Mouse (Mus musculus) ovary, postnatal 14 days (tissue): ENCODE data around the gene Col6a1.
"Not testable (repeated sequence)": the region's sequence is repeated elsewhere in the genome, so short reads cannot be mapped to it uniquely, and the experiment has no call there.

Experiments
- DNase-seq: peaks from one replicate; pipeline ENCODE4 v3.0.0; 2022; ENCODE audit warnings: low spot score

The Col6a1 gene

GRCm38 (mm10) chr10:76725682-76726285 lies at the start of gene Col6a1:
TSS of gene Col6a1 (minus strand) at chr10:76726168.
- DNase-seq: no peak

- no peak for DNase-seq
Observed at GRCm38 (mm10) chr10:76771624-76772023, 45.7 kb upstream of the Col6a1 start.

- no peak for DNase-seq
Observed at GRCm38 (mm10) chr10:76771086-76771485, 45.1 kb upstream of the Col6a1 start.

- DNase-seq: no peak
Observed at GRCm38 (mm10) chr10:76769581-76769980, 43.6 kb upstream of the Col6a1 start.

- no peak for DNase-seq
Observed at GRCm38 (mm10) chr10:76766196-76766595, 40.2 kb upstream of the Col6a1 start.

GRCm38 (mm10) chr10:76764927-76765326 lies 39.0 kb upstream of the Col6a1 start:
- no peak for DNase-seq

- DNase-seq: no peak
Observed at GRCm38 (mm10) chr10:76763016-76763415, 37.0 kb upstream of the Col6a1 start.

GRCm38 (mm10) chr10:76762411-76762810 lies 36.4 kb upstream of the Col6a1 start:
- DNase-seq: no peak

- no peak for DNase-seq
Observed at GRCm38 (mm10) chr10:76759878-76760277, 33.9 kb upstream of the Col6a1 start.

- no peak for DNase-seq
Observed at GRCm38 (mm10) chr10:76753640-76754039, 27.7 kb upstream of the Col6a1 start.

GRCm38 (mm10) chr10:76744267-76744666 lies 18.3 kb upstream of the Col6a1 start:
- not testable (repeated sequence) for DNase-seq

- no peak for DNase-seq
Observed at GRCm38 (mm10) chr10:76736764-76737163, 10.8 kb upstream of the Col6a1 start.

GRCm38 (mm10) chr10:76734979-76735378 lies 9.0 kb upstream of the Col6a1 start:
- DNase-seq: peak; percentile 80

GRCm38 (mm10) chr10:76733677-76734068 lies 7.7 kb upstream of the Col6a1 start:
- DNase-seq: no peak

GRCm38 (mm10) chr10:76732881-76733676 lies 7.1 kb upstream of the Col6a1 start:
- DNase-seq: peak; percentile 77

- no peak for DNase-seq
Observed at GRCm38 (mm10) chr10:76732391-76732790, 6.4 kb upstream of the Col6a1 start.

- DNase-seq: no peak
Observed at GRCm38 (mm10) chr10:76731621-76732239, 5.8 kb upstream of the Col6a1 start.

GRCm38 (mm10) chr10:76729631-76730620 lies 4.0 kb upstream of the Col6a1 start:
- no peak for DNase-seq

GRCm38 (mm10) chr10:76728369-76728768 lies 2.4 kb upstream of the Col6a1 start:
- DNase-seq: peak; percentile 88

- DNase-seq: no peak
Observed at GRCm38 (mm10) chr10:76727301-76727700, 1.3 kb upstream of the Col6a1 start.

- no peak for DNase-seq
Observed at GRCm38 (mm10) chr10:76726866-76727265, 898 bp upstream of the Col6a1 start.

GRCm38 (mm10) chr10:76725097-76725496 lies 871 bp downstream of the Col6a1 start:
- DNase-seq: no peak
